Mouse (Mus musculus) intestine, embryonic 15.5 days (tissue): ENCODE measurements around the gene Lsg1. TPM values are rescaled to one million over a fixed set of nuclear protein-coding genes. Genes with fewer than 3 reads are reported as not detected.

Experiments used
- ATAC-seq: fragments of 200-750 bp; cut with Nextera tagmentation; 2 replicates; pipeline ENCODE4 v1.8.0; 2017; ENCODE audit warnings: moderate TSS enrichment, moderate library complexity
- H3K27ac ChIP-seq: fragments of 300-500 bp; sonication (generic); 2 replicates; pipeline ENCODE4 v1.5.1; 2015; ENCODE audit warnings: mild to moderate bottlenecking, inconsistent platforms
- H3K27me3 ChIP-seq: fragments of 300-500 bp; sonication (generic); replicated peaks from 2 replicates; pipeline ENCODE4 v1.6.1; 2015; ENCODE audit warnings: inconsistent platforms
- H3K36me3 ChIP-seq: fragments of 300-500 bp; sonication (generic); 2 replicates; pipeline ENCODE4 v1.6.1; 2015; ENCODE audit warnings: inconsistent platforms
- H3K4me1 ChIP-seq: fragments of 300-500 bp; sonication (generic); replicated peaks from 2 replicates; pipeline ENCODE4 v1.6.1; 2015; ENCODE audit warnings: inconsistent platforms
- H3K4me2 ChIP-seq: fragments of 300-500 bp; sonication (generic); replicated peaks from 2 replicates; pipeline ENCODE4 v1.6.1; 2015; ENCODE audit warnings: mild to moderate bottlenecking, inconsistent platforms
- H3K4me3 ChIP-seq: fragments of 300-500 bp; sonication (generic); replicated peaks from 2 replicates; pipeline ENCODE4 v1.5.1; 2015; ENCODE audit warnings: inconsistent platforms
- H3K9ac ChIP-seq: fragments of 300-500 bp; sonication (generic); 2 replicates; pipeline ENCODE4 v1.6.1; 2015; ENCODE audit warnings: inconsistent platforms
- H3K9me3 ChIP-seq: fragments of 300-500 bp; sonication (generic); 2 replicates; pipeline ENCODE4 v1.6.1; 2016; ENCODE audit warnings: inconsistent platforms
- WGBS: fragments of 180-500 bp; shearing (Covaris S2); methylation state at CpG from one replicate; pipeline ENCODE4 v1.1.7; 2015; 5-methylcytosine and 5-hydroxymethylcytosine counted together
- polyA plus RNA-seq: library from polyadenylated mRNA; unstranded; fragments of >200 nt; fragmentation: Nextera tagmentation; extraction: Ambion mirVana; gene quantifications from 2 replicates; pipeline ENCODE4 v1.2.1, GENCODE M21; 2015

Gene Lsg1
- polyA plus RNA-seq = 55.2 and 57.3 TPM in 2 replicates

DNA sequence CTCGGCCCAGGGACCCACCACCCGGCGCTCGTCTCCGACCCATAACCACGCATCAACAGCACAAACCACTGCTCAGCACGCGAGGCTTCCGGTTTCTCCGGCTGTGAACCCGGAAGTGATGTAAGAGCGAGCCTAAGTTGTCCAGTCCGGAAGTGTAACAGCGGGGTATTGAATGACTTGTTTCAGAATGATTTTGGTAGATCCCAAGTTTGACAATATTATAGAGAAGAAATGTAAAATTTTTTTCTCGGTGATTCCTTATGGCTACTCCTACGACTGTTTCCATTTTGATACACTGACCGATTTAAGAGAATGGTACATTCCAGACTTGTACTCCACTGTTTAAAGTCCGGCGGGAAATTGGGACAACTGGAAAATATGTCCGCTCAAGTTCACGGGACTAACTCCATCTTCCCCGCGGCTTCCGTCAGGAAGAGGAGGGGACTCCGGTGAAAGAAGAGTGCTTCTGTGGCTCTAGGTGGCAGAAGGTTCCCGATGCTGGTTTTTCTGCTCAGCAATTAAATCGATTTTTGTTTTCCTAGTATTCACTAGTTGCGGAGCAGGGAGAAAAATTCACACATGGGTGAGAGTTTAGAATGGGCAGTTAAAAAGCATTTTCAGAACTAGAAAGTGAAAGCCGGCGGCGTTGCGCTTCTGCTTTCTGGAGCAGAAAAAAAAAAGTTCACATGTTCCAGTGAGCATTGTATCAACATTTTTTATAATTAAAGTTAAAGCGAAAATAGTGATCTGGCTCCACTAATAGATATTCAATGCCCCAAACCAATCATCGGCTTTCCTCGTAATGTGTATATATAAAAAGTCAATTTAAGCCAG, at the start of gene Lsg1:
Lsg1 (minus strand) TSS at position 99 of the 834 bp plus-strand sequence.
- peak; percentile 97 for ATAC-seq

DNA sequence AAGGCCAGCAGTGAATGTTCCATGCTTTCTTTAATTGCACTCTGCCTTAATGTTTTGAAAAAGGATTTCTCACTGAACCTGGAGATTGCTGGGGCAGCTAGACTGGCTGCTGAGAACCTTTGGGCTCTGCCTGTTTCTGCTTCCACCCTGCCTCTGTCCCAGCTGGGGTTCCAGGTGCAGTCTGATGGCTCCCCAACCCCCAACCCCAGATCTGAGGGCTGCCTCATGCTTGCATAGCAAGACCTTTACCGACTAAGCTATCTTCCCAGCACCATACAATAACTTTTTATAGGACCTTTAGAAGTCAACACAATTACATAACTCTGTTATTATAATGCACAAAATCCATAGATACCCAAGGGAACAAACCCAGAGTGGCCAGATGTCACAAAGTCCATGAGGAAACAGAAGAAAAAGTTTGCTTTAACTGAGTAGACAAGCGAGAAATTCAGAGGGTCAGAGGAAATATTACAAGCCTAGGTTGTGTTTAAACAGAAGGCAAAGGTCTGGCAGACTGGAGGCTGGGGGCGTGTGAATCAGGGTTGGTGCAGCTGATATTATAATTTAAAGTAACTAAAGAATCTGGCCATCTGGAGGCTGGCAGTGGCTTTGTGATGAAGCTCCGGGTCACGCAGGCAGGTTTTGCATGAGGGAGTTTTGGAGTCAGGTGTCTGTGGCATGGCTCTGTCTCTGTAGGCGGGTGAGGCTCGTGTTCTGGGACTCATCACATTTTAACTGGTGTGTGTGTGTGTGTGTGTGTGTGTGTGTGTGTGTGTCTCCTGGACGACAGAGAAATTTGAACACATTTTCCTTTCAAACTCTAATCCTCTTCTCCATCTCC, 46.7 kb upstream of the Lsg1 start:
- 33% methylated on average over 8 of the region's 8 CpGs for WGBS
- no peak for ATAC-seq

More for the DNA sequence above, at the start of gene Lsg1:
- peak within 1 kb of the TSS; percentile 73 for H3K9ac ChIP-seq
- no peaks in the 10 kb centered on the region for H3K27me3 ChIP-seq
- H3K27ac ChIP-seq = peak within 1 kb of the TSS; percentile 20; the same call in 1 of the 2 replicates
- no peaks in the 10 kb centered on the region for H3K9me3 ChIP-seq
- H3K4me1 ChIP-seq = no peaks in the 10 kb centered on the region
- peak within 1 kb of the TSS; percentile 73 for H3K4me3 ChIP-seq
- H3K36me3 ChIP-seq = peaks cover 14% of the 10 kb centered on the region
- peak within 1 kb of the TSS; percentile 73 for H3K4me2 ChIP-seq
- 2% methylated on average over 35 of the region's 35 CpGs for WGBS

DNA sequence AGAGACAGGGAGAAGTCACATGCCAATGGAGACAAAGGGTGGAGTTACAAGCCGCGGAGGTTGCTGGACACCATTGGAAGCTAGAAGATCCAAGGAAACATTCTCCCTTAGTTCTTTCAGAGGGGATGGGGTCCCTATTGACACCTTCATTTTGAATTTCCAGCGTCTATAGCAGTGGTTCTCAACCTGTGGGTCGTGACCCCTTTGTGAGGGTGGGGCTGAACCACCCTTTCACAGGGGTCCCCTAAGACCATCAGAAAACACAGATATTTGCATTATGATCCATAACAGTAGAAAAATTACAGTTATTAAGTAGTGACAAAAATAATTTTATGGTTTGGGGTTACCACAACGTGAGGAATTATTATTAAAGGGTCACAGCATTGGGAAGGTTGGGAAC, 42.1 kb upstream of the Lsg1 start:
- Histone ChIP-seq H3K9ac (no peak overlapping the region), H3K27me3 (no peaks in the 10 kb centered on the region), H3K4me3 (no peak overlapping the region), H3K27ac (no peak overlapping the region), H3K9me3 (no peaks in the 10 kb centered on the region), H3K4me1 (no peaks in the 10 kb centered on the region), H3K36me3 (no peaks in the 10 kb centered on the region), H3K4me2 (no peak overlapping the region)
- no peak for ATAC-seq
- 89% methylated on average over 5 of the region's 5 CpGs for WGBS

More for the DNA sequence above, 46.7 kb upstream of the Lsg1 start:
- no peaks in the 10 kb centered on the region for H3K27me3 ChIP-seq
- H3K27ac ChIP-seq = no peak overlapping the region
- no peak overlapping the region for H3K9ac ChIP-seq
- no peaks in the 10 kb centered on the region for H3K36me3 ChIP-seq
- no peak overlapping the region for H3K4me2 ChIP-seq
- no peaks in the 10 kb centered on the region for H3K4me1 ChIP-seq
- H3K9me3 ChIP-seq = no peaks in the 10 kb centered on the region
- no peak overlapping the region for H3K4me3 ChIP-seq

DNA sequence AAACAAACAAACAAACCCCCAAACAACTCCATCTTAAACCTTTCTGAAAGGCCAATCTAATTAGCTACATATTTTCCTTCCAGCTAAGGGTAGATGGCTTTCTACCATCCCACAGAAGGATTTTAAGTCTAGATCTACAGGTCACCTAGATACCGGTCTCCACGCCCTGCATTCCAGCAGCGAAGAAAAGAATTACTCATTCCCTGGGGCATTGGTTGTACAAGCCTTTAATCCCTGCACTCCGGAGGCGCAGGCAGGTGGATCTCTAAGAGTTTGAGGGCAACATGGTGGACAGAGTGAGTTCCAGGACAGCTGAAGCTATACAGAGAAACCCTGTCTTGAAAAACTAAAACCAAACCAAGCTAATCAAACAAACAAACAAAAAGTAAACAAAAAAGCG, 41.0 kb upstream of the Lsg1 start:
- Histone ChIP-seq H3K4me3 (no peak overlapping the region), H3K4me2 (no peak overlapping the region), H3K4me1 (no peaks in the 10 kb centered on the region), H3K9ac (no peak overlapping the region), H3K27me3 (no peaks in the 10 kb centered on the region), H3K27ac (no peak overlapping the region), H3K9me3 (no peaks in the 10 kb centered on the region), H3K36me3 (no peaks in the 10 kb centered on the region)
- WGBS = 39% methylated on average over 6 of the region's 6 CpGs
- no peak for ATAC-seq

DNA sequence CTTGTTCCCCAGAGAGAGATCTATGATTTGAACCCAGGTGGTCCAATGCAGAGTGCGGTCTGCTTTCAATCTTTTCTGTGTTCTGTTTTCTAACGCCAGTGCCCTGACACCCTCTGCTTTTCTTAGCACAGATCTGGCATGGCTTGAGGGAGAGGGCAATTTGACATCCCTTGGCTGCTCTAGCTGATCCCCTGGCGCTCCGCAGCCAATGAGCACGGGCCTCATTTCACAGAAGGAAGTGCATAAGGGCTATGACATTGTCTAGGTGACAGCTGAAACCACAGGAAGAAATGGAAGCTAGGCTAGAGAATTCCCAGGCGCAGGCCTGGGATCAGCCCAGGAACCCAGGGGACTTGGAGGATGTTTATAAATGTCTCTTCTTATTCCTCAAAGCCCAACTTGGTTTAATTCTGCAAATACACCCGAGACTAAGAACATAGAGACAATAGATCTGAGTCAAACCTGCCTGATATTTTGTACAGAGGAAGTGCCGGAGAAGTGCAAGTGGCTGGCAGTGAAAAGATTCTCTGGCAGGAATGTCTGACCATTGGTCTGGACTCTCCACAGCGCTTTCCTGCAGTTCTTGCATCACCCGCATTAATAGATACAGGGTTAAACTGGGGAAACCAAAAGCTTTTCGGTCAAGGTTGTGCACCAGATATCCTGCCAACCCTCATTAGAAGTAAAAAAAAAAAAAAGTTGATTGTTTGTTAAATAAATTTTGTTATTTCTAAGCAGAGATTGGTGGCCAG, 40.4 kb upstream of the Lsg1 start:
- no peak overlapping the region; the same call in 1 of the 2 replicates for H3K4me2 ChIP-seq
- no peaks in the 10 kb centered on the region for H3K4me1 ChIP-seq
- H3K36me3 ChIP-seq = no peaks in the 10 kb centered on the region
- no peak overlapping the region for H3K9ac ChIP-seq
- H3K27ac ChIP-seq = no peak overlapping the region
- H3K9me3 ChIP-seq = no peaks in the 10 kb centered on the region
- no peaks in the 10 kb centered on the region for H3K27me3 ChIP-seq
- no peak overlapping the region for H3K4me3 ChIP-seq
- peak; percentile 45; the same call in 1 of the 2 replicates for ATAC-seq
- 52% methylated on average over 11 of the region's 11 CpGs for WGBS

GRCm38 (mm10) chr16:30624640-30625039, 37.2 kb upstream of the Lsg1 start:
- 81% methylated on average over 2 of the region's 2 CpGs for WGBS
- H3K27ac ChIP-seq = no peak overlapping the region
- no peaks in the 10 kb centered on the region for H3K9me3 ChIP-seq
- no peaks in the 10 kb centered on the region for H3K27me3 ChIP-seq
- no peaks in the 10 kb centered on the region for H3K36me3 ChIP-seq
- no peak overlapping the region for H3K4me2 ChIP-seq
- no peaks in the 10 kb centered on the region for H3K4me1 ChIP-seq
- ATAC-seq = no peak
- H3K4me3 ChIP-seq = no peak overlapping the region
- H3K9ac ChIP-seq = no peak overlapping the region

GRCm38 (mm10) chr16:30623645-30624044, 36.3 kb upstream of the Lsg1 start:
- H3K9ac ChIP-seq = no peak overlapping the region
- no peak overlapping the region for H3K4me3 ChIP-seq
- no peak for ATAC-seq
- WGBS = 80% methylated on average over 7 of the region's 7 CpGs
- no peaks in the 10 kb centered on the region for H3K36me3 ChIP-seq
- no peaks in the 10 kb centered on the region for H3K4me1 ChIP-seq
- no peaks in the 10 kb centered on the region for H3K9me3 ChIP-seq
- no peak overlapping the region for H3K27ac ChIP-seq
- no peak overlapping the region for H3K4me2 ChIP-seq
- H3K27me3 ChIP-seq = no peaks in the 10 kb centered on the region

DNA sequence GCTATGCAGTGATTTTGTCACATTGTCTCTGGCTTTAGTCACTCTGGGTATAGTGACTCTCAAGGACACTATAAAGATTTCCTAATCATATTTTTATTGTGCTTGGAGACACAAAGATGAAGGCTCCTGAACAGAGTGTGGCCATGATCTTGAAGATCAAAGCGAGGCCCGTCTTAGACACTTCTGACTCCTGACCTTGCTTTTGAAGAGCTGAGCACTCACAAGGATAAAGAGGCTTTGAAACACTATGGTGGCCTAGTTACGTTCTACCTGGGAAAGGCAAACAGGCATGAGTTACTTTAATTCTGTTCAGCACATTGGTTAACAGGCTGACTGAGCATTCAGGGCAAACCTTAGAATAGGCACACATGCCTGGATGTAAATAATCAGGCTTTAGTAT, 28.9 kb upstream of the Lsg1 start:
- H3K27ac ChIP-seq = no peak overlapping the region
- H3K9ac ChIP-seq = no peak overlapping the region
- H3K36me3 ChIP-seq = no peaks in the 10 kb centered on the region
- ATAC-seq = no peak
- 79% methylated on average over 3 of the region's 3 CpGs for WGBS
- no peak overlapping the region for H3K4me2 ChIP-seq
- no peak overlapping the region for H3K4me3 ChIP-seq
- no peaks in the 10 kb centered on the region for H3K27me3 ChIP-seq
- no peaks in the 10 kb centered on the region for H3K4me1 ChIP-seq
- no peaks in the 10 kb centered on the region for H3K9me3 ChIP-seq

- H3K9me3 ChIP-seq = no peaks in the 10 kb centered on the region
- H3K27ac ChIP-seq = no peak overlapping the region
- no peaks in the 10 kb centered on the region for H3K4me1 ChIP-seq
- H3K36me3 ChIP-seq = no peaks in the 10 kb centered on the region
- H3K27me3 ChIP-seq = no peaks in the 10 kb centered on the region
- WGBS = 44% methylated on average over 6 of the region's 6 CpGs
- no peak overlapping the region for H3K9ac ChIP-seq
- H3K4me2 ChIP-seq = no peak overlapping the region
- ATAC-seq = no peak
- no peak overlapping the region for H3K4me3 ChIP-seq
These were observed 27.4 kb upstream of the Lsg1 start for GRCm38 (mm10) chr16:30614705-30615317.

- Histone ChIP-seq H3K9me3 (no peaks in the 10 kb centered on the region), H3K27ac (no peak overlapping the region), H3K4me1 (no peaks in the 10 kb centered on the region), H3K4me2 (no peak overlapping the region), H3K27me3 (no peaks in the 10 kb centered on the region), H3K9ac (no peak overlapping the region), H3K36me3 (no peaks in the 10 kb centered on the region), H3K4me3 (no peak overlapping the region)
- no peak for ATAC-seq
- WGBS = 35% methylated on average over 5 of the region's 5 CpGs
These were observed 26.7 kb upstream of the Lsg1 start for GRCm38 (mm10) chr16:30614122-30614521.

GRCm38 (mm10) chr16:30613122-30613521, 25.7 kb upstream of the Lsg1 start:
- WGBS = 68% methylated on average over 7 of the region's 7 CpGs
- no peaks in the 10 kb centered on the region for H3K36me3 ChIP-seq

More at GRCm38 (mm10) chr16:30613122-30613521, 25.7 kb upstream of the Lsg1 start:
- Histone ChIP-seq H3K27ac (no peak overlapping the region), H3K9ac (no peak overlapping the region), H3K4me1 (no peaks in the 10 kb centered on the region), H3K4me2 (no peak overlapping the region), H3K4me3 (no peak overlapping the region), H3K9me3 (no peaks in the 10 kb centered on the region), H3K27me3 (no peaks in the 10 kb centered on the region)
- no peak for ATAC-seq
